Mouse (Mus musculus): ENCODE measurements around the gene Usp36.

DNA sequence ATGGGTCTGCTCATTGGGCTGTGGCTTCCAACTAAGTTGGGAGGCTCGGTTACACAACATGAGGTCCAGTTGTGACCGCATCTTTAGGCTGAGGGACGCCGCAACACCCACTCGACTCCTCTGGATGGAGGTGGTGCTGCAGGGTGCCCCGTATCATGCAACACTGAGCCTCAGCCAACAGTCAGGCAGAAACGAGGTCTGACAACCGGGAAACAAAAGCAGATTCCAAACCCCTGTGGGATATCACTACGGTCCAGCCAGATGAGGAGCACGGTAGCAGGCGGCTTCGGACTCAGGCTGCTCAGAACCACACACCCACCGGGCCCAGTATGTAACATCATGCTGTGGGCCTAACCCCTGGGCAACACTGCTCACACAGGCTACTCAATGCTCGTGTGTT lies 40.3 kb upstream of the Usp36 start:
- TF ChIP-seq CTCF (IDR thresholded peaks at IDR 0.05; ENCODE audit: low read depth, low read length) (no peak), POLR2A (IDR thresholded peaks at IDR 0.05; ENCODE audit: extremely low read depth, insufficient read depth, low read length) (no peak)

Measured in liver, adult 2 months (tissue).